Comparison of ENCODE assay signal across 22 mouse cellular contexts in genomic region chr19:29494454-29494853, GRCm38 (mm10).
"Had no signal": no experiment of that assay in that cellular context is flagged by ENCODE, and none has a peak within 500 bp of the region (broad histone marks: within the 10 kb centered on the region; RNA-seq: fewer than 3 reads in every experiment).

No protein-coding gene starts in this region.

- H3K4me3 ChIP-seq: liver, embryonic 13.5 days; liver, embryonic 15.5 days; lung, embryonic 15.5 days; megakaryocyte, embryonic 14.5 days; midbrain, embryonic 13.5 days; neural tube, embryonic 13.5 days; neural tube, embryonic 15.5 days; stomach, embryonic 15.5 days had no signal

- H3K27me3 ChIP-seq: liver, embryonic 13.5 days; liver, embryonic 15.5 days; lung, embryonic 15.5 days; megakaryocyte, embryonic 14.5 days; midbrain, embryonic 13.5 days; neural tube, embryonic 13.5 days; neural tube, embryonic 15.5 days; stomach, embryonic 15.5 days had no signal

- H3K9me3 ChIP-seq: liver, embryonic 13.5 days; liver, embryonic 15.5 days; lung, embryonic 15.5 days; megakaryocyte, embryonic 14.5 days; midbrain, embryonic 13.5 days; neural tube, embryonic 13.5 days; neural tube, embryonic 15.5 days; stomach, embryonic 15.5 days had no signal

- H3K4me2 ChIP-seq: liver, embryonic 11.5 days; liver, embryonic 13.5 days; liver, embryonic 15.5 days; lung, embryonic 15.5 days; midbrain, embryonic 11.5 days; midbrain, embryonic 13.5 days; neural tube, embryonic 13.5 days; neural tube, embryonic 15.5 days; stomach, embryonic 15.5 days had no signal

- ATAC-seq: liver, postnatal 0 days; lung, postnatal 0 days; midbrain, embryonic 13.5 days had no signal

- H3K9ac ChIP-seq: liver, embryonic 13.5 days; liver, embryonic 15.5 days; liver, postnatal 0 days; lung, embryonic 15.5 days; midbrain, embryonic 13.5 days; neural tube, embryonic 13.5 days; neural tube, embryonic 15.5 days; stomach, embryonic 15.5 days had no signal

- H3K36me3 ChIP-seq: liver, embryonic 13.5 days; liver, embryonic 15.5 days; lung, embryonic 15.5 days; midbrain, embryonic 13.5 days; neural tube, embryonic 13.5 days; neural tube, embryonic 15.5 days; stomach, embryonic 15.5 days had no signal

- H3K4me1 ChIP-seq: midbrain, embryonic 13.5 days; neural tube, embryonic 13.5 days; neural tube, embryonic 15.5 days; stomach, embryonic 15.5 days had no signal

- DNase-seq: liver, embryonic 13.5 days; liver, postnatal 0 days; lung, adult 2 months; lung, postnatal 14 days; lung, postnatal 36 days; retina, postnatal 1 day; right cerebral cortex, adult 18-20 months; right cerebral cortex, postnatal 25 days; right cerebral cortex, postnatal 4 days; thymus, adult 2 months; thymus, postnatal 36 days had no signal

- H3K27ac ChIP-seq: liver, embryonic 13.5 days; liver, embryonic 15.5 days; lung, embryonic 15.5 days; midbrain, embryonic 13.5 days; neural tube, embryonic 13.5 days; neural tube, embryonic 15.5 days; stomach, embryonic 15.5 days; stomach, postnatal 0 days had no signal
